Mouse (Mus musculus) lung, postnatal 0 days (tissue): ENCODE measurements around the gene Slc26a6.

ENCODE experiments used
- CTCF ChIP-seq: IDR thresholded peaks from 2 replicates; pipeline ENCODE4 v1.5.1; 2016; ENCODE audit warnings: antibody characterized with exemption, mild to moderate bottlenecking
- EP300 ChIP-seq: IDR thresholded peaks from 2 replicates; pipeline ENCODE4 v1.6.1; 2016; ENCODE audit warnings: antibody characterized with exemption, mild to moderate bottlenecking, control low read depth

GRCm38 (mm10) chr9:108824144-108824685 is 28.9 kb upstream of the Slc26a6 start:
- no peak for TF ChIP-seq CTCF
- TF ChIP-seq EP300, result no peak
